Mouse (Mus musculus) heart, embryonic 11.5 days (tissue): ENCODE measurements around the gene Gipc2. TPM values are rescaled to one million over a fixed set of nuclear protein-coding genes. Genes with fewer than 3 reads are reported as not detected.

Experiments used
- ATAC-seq: fragments of 200-750 bp; cut with Nextera tagmentation; replicated peaks from 2 replicates; pipeline ENCODE4 v1.8.0; 2017; ENCODE audit warnings: moderate library complexity; ENCODE audit not compliant: insufficient number of reproducible peaks, low FRiP score, low TSS enrichment
- H3K27ac ChIP-seq: fragments of 300-500 bp; sonication (generic); 2 replicates; pipeline ENCODE4 v1.5.1; 2014; ENCODE audit warnings: mild to moderate bottlenecking, low read depth, low read length
- H3K27me3 ChIP-seq: fragments of 300-500 bp; sonication (generic); 2 replicates; pipeline ENCODE4 v1.6.1; 2014; ENCODE audit warnings: mild to moderate bottlenecking, low read length, mixed read lengths; ENCODE audit not compliant: control insufficient read depth, insufficient read depth
- H3K36me3 ChIP-seq: fragments of 300-500 bp; sonication (generic); 2 replicates; pipeline ENCODE4 v1.6.1; 2014; ENCODE audit warnings: mild to moderate bottlenecking, low read length, moderate library complexity, mixed read lengths; ENCODE audit not compliant: control insufficient read depth, insufficient read depth
- H3K4me1 ChIP-seq: fragments of 300-500 bp; sonication (generic); 2 replicates; pipeline ENCODE4 v1.6.1; 2014; ENCODE audit warnings: low read length; ENCODE audit not compliant: control insufficient read depth, insufficient read depth
- H3K4me2 ChIP-seq: fragments of 300-500 bp; sonication (generic); 2 replicates; pipeline ENCODE4 v1.6.1; 2014; ENCODE audit warnings: mild to moderate bottlenecking, moderate library complexity
- H3K4me3 ChIP-seq: fragments of 300-500 bp; sonication (generic); 2 replicates; pipeline ENCODE4 v1.5.1; 2014; ENCODE audit warnings: low read depth, low read length
- H3K9ac ChIP-seq: fragments of 300-500 bp; sonication (generic); 2 replicates; pipeline ENCODE4 v1.6.1; 2014; ENCODE audit warnings: mild to moderate bottlenecking, low read depth, low read length, moderate library complexity
- H3K9me3 ChIP-seq: fragments of 300-500 bp; sonication (generic); replicated peaks from 2 replicates; pipeline ENCODE4 v1.6.1; 2016; ENCODE audit warnings: low read length; ENCODE audit not compliant: control insufficient read depth
- WGBS: fragments of 180-500 bp; shearing (Covaris S2); extraction: QIAGEN DNeasy Blood & Tissue Kit; methylation state at CpG from one replicate; pipeline ENCODE4 v1.1.7; 2014; ENCODE audit not compliant: insufficient replicate concordance; 5-methylcytosine and 5-hydroxymethylcytosine counted together
- polyA plus RNA-seq: library from polyadenylated mRNA; unstranded; fragments of >200 nt; fragmentation: Nextera tagmentation; extraction: Ambion mirVana; gene quantifications from 2 replicates; pipeline ENCODE4 v1.2.1, GENCODE M21; 2014

Gene Gipc2
- polyA plus RNA-seq = 3.8 and 4.4 TPM in 2 replicates

DNA sequence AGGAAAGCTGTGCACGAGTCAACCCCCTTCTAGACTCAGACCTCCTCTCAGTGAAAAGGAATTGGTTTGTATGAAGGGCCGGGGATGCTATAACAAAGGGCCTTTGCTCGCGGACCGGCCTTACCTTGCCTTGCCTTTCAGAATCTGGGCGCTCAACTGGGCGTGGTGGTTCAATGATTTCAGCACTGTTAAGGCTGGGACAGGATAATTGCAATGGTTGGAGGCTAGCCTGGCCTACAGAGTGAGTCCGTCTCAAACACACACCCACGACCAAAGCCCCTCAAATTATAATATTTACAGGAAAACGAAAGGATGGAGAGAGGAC, at the start of gene Gipc2:
Gipc2 (minus strand) TSS at position 132 of the 325 bp plus-strand sequence.
- no peaks in the 10 kb centered on the region for H3K9me3 ChIP-seq
- H3K27me3 ChIP-seq = peaks cover 5% of the 10 kb centered on the region; the same call in 1 of the 2 replicates
- H3K4me2 ChIP-seq = peak within 1 kb of the TSS; percentile 88
- peaks cover 13% of the 10 kb centered on the region for H3K4me1 ChIP-seq
- ATAC-seq = no peak
- 13% methylated on average over 10 of the region's 10 CpGs for WGBS
- H3K9ac ChIP-seq = peak within 1 kb of the TSS; percentile 73
- peak within 1 kb of the TSS; percentile 55 for H3K4me3 ChIP-seq
- no peak within 1 kb of the TSS; the same call in 1 of the 2 replicates for H3K27ac ChIP-seq
- no peaks in the 10 kb centered on the region for H3K36me3 ChIP-seq

- ATAC-seq = no peak
- H3K4me3 ChIP-seq = peak overlapping the region; percentile 17
- peak overlapping the region; percentile 95 for H3K4me2 ChIP-seq
- peaks cover 12% of the 10 kb centered on the region for H3K36me3 ChIP-seq
- H3K27ac ChIP-seq = no peak overlapping the region
- peaks cover 20% of the 10 kb centered on the region for H3K4me1 ChIP-seq
- 60% methylated on average over 3 of the region's 3 CpGs for WGBS
- H3K9me3 ChIP-seq = no peaks in the 10 kb centered on the region
- no peak overlapping the region for H3K9ac ChIP-seq
- H3K27me3 ChIP-seq = no peaks in the 10 kb centered on the region
Measured at GRCm38 (mm10) chr3:152213416-152213815, 47.4 kb upstream of the Gipc2 start.

- H3K27ac ChIP-seq = no peak overlapping the region
- H3K4me1 ChIP-seq = peaks cover 21% of the 10 kb centered on the region
- H3K4me2 ChIP-seq = peak overlapping the region; percentile 95
- no peak for ATAC-seq
- 7% methylated on average over 7 of the region's 7 CpGs for WGBS
- peak overlapping the region; percentile 99 for H3K9ac ChIP-seq
- peaks cover 5% of the 10 kb centered on the region; the same call in 1 of the 2 replicates for H3K36me3 ChIP-seq
- H3K4me3 ChIP-seq = peak overlapping the region; percentile 99
- no peaks in the 10 kb centered on the region for H3K9me3 ChIP-seq
- no peaks in the 10 kb centered on the region for H3K27me3 ChIP-seq
Measured at GRCm38 (mm10) chr3:152211731-152212279, 45.8 kb upstream of the Gipc2 start.

- peak overlapping the region; percentile 95 for H3K4me2 ChIP-seq
- peaks cover 21% of the 10 kb centered on the region for H3K4me1 ChIP-seq
- H3K27me3 ChIP-seq = no peaks in the 10 kb centered on the region
- no peaks in the 10 kb centered on the region for H3K9me3 ChIP-seq
- under 1% methylated on average over 62 of the region's 68 CpGs for WGBS
- peak overlapping the region; percentile 99 for H3K27ac ChIP-seq
- peak overlapping the region; percentile 99 for H3K4me3 ChIP-seq
- H3K36me3 ChIP-seq = no peaks in the 10 kb centered on the region
- ATAC-seq = peak; percentile 56
- peak overlapping the region; percentile 99 for H3K9ac ChIP-seq
Measured at GRCm38 (mm10) chr3:152210728-152211391, 44.8 kb upstream of the Gipc2 start.

DNA sequence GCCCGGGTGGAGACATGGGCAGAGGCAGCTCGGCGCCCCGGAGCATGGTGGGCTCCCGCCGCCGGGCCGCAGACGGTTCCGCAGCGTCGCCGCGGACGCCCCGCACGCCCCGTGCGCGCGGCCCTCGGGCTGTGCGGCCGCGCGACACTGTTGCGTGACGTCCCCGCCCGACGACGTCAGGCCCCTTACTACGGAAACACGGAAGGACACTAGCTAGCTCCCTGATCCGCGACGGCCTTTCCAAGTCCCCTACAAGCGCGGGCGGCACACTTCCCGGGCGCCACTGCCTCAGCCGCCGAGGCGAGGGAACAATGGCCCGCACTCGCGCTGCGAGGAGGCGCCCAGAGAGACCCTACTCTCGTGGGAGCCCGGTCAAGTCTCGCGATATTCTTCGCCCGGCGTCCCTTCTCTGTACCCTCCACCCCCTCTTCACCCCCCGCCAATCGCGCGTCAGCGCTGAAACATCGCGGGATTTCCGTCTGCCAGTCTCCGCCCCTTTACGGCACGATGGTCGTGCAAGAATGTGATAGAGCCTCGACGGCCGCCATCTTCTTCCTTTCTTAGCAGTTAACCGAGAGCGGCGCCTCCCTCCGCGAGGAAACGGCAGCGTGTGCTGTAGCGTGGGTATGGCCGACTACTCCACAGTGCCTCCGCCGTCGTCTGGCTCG, 44.1 kb upstream of the Gipc2 start, which contains the start of the genes Dnajb4 and Fubp1:
Dnajb4 (minus strand) TSS at position 336 of the 668 bp plus-strand sequence.
Fubp1 (plus strand) TSS at position 456 of the 668 bp plus-strand sequence.
- H3K9ac ChIP-seq = peak within 1 kb of the TSS; percentile 99
- H3K4me2 ChIP-seq = peak within 1 kb of the TSS; percentile 95
- WGBS = under 1% methylated on average over 82 of the region's 85 CpGs
- peak; percentile 96 for ATAC-seq
- peak within 1 kb of the TSS; percentile 99 for H3K27ac ChIP-seq
- H3K4me1 ChIP-seq = peaks cover 21% of the 10 kb centered on the region
- peak within 1 kb of the TSS; percentile 99 for H3K4me3 ChIP-seq
- no peaks in the 10 kb centered on the region for H3K9me3 ChIP-seq
- H3K36me3 ChIP-seq = no peaks in the 10 kb centered on the region
- no peaks in the 10 kb centered on the region for H3K27me3 ChIP-seq

GRCm38 (mm10) chr3:152209177-152209966, 43.3 kb upstream of the Gipc2 start:
- H3K4me2 ChIP-seq = peak overlapping the region; percentile 95

GRCm38 (mm10) chr3:152208096-152208885, 42.3 kb upstream of the Gipc2 start:
- Histone ChIP-seq H3K9ac (no peak overlapping the region), H3K4me1 (peaks cover 19% of the 10 kb centered on the region), H3K4me2 (no peak overlapping the region), H3K9me3 (no peaks in the 10 kb centered on the region), H3K27me3 (no peaks in the 10 kb centered on the region), H3K4me3 (no peak overlapping the region), H3K36me3 (no peaks in the 10 kb centered on the region), H3K27ac (no peak overlapping the region)
- ATAC-seq = no peak
- 89% methylated on average over 7 of the region's 7 CpGs for WGBS

More at GRCm38 (mm10) chr3:152209177-152209966, 43.3 kb upstream of the Gipc2 start:
- ATAC-seq = peak; percentile 20
- peak overlapping the region; percentile 99 for H3K27ac ChIP-seq
- H3K9me3 ChIP-seq = no peaks in the 10 kb centered on the region
- H3K4me3 ChIP-seq = peak overlapping the region; percentile 99
- peaks cover 21% of the 10 kb centered on the region for H3K4me1 ChIP-seq
- H3K36me3 ChIP-seq = no peaks in the 10 kb centered on the region
- H3K27me3 ChIP-seq = no peaks in the 10 kb centered on the region
- 4% methylated on average over 25 of the region's 25 CpGs for WGBS
- peak overlapping the region; percentile 99 for H3K9ac ChIP-seq
